Mouse (Mus musculus): ENCODE data around the gene Gucd1. TPM values are rescaled to one million over a fixed set of nuclear protein-coding genes. Genes with fewer than 3 reads are reported as not detected.
"Not testable (repeated sequence)": the region's sequence is repeated elsewhere in the genome, so short reads cannot be mapped to it uniquely, and the experiment has no call there.

The Gucd1 gene
- total RNA-seq, 2 experiments from 2014 or later = 41.8 to 44.2 TPM

- intact Hi-C loops (cut with DNase I) = no loop called here
- no peak for DNase-seq
These were observed 77.0 kb downstream of the Gucd1 start for GRCm38 (mm10) chr10:75440756-75441155.

GRCm38 (mm10) chr10:75439211-75439811 is 78.5 kb downstream of the Gucd1 start:
- peak; percentile 53 to 67 for DNase-seq
- intact Hi-C loops (cut with DNase I) = loop anchor here (1.0 to 5.0 kb wide), 2 partner anchors 47 to 162 kb away; no protein-coding TSS in a partner anchor

GRCm38 (mm10) chr10:75438132-75438810 is 79.5 kb downstream of the Gucd1 start:
- intact Hi-C loops (cut with DNase I) = loop anchor here (5.0 kb wide), 1 partner anchor 161 kb away; no protein-coding TSS in a partner anchor
- peak; percentile 59 to 68 for DNase-seq

- DNase-seq = no peak
- intact Hi-C loops (cut with DNase I) = loop anchor here (1.0 to 5.0 kb wide), 3 partner anchors 46 to 181 kb away; no protein-coding TSS in a partner anchor
These were observed 80.5 kb downstream of the Gucd1 start for GRCm38 (mm10) chr10:75437284-75437683.

- peak; percentile 84 to 85 for DNase-seq
- intact Hi-C loops (cut with DNase I) = loop anchor here (1.0 to 5.0 kb wide), 4 partner anchors 46 to 254 kb away; no protein-coding TSS in a partner anchor
These were observed 81.1 kb downstream of the Gucd1 start for GRCm38 (mm10) chr10:75436604-75437217.

GRCm38 (mm10) chr10:75430633-75431032 is 87.1 kb downstream of the Gucd1 start:
- intact Hi-C loops (cut with DNase I) = no loop called here
- DNase-seq = no peak

- no peak for DNase-seq
- intact Hi-C loops (cut with DNase I) = no loop called here
These were observed 87.6 kb downstream of the Gucd1 start for GRCm38 (mm10) chr10:75430147-75430537.

GRCm38 (mm10) chr10:75429522-75430146 is 88.1 kb downstream of the Gucd1 start:
- no peak for DNase-seq
- intact Hi-C loops (cut with DNase I) = no loop called here

GRCm38 (mm10) chr10:75429004-75429380 is 88.8 kb downstream of the Gucd1 start:
- no peak for DNase-seq
- intact Hi-C loops (cut with DNase I) = no loop called here

GRCm38 (mm10) chr10:75428049-75429003 is 89.4 kb downstream of the Gucd1 start:
- DNase-seq = no peak
- intact Hi-C loops (cut with DNase I) = no loop called here

- DNase-seq = no peak
- intact Hi-C loops (cut with DNase I) = no loop called here
These were observed 93.3 kb downstream of the Gucd1 start for GRCm38 (mm10) chr10:75424498-75424901.

- no peak for DNase-seq
- intact Hi-C loops (cut with DNase I) = no loop called here
These were observed 99.0 kb downstream of the Gucd1 start for GRCm38 (mm10) chr10:75418747-75419146.

- intact Hi-C loops (cut with DNase I) = no loop called here
These were observed 100.3 kb downstream of the Gucd1 start for GRCm38 (mm10) chr10:75417363-75418042.

GRCm38 (mm10) chr10:75414925-75415324 is 102.8 kb downstream of the Gucd1 start:
- no peak for DNase-seq
- intact Hi-C loops (cut with DNase I) = no loop called here

More at GRCm38 (mm10) chr10:75417363-75418042, 100.3 kb downstream of the Gucd1 start:
- DNase-seq = no peak

GRCm38 (mm10) chr10:75412114-75413103 is 105.4 kb downstream of the Gucd1 start:
- intact Hi-C loops (cut with DNase I) = no loop called here
- DNase-seq = no peak

GRCm38 (mm10) chr10:75411343-75412113 is 106.2 kb downstream of the Gucd1 start:
- intact Hi-C loops (cut with DNase I); DNase-seq: not testable (repeated sequence)

- DNase-seq = no peak
- intact Hi-C loops (cut with DNase I) = no loop called here
These were observed 110.0 kb downstream of the Gucd1 start for GRCm38 (mm10) chr10:75407741-75408140.

Data from heart, postnatal 36 days (tissue).